Mouse (Mus musculus): Measurements from ENCODE around the gene Tshz2.

GRCm38 (mm10) chr2:169590412-169590811 lies 42.4 kb upstream of the Tshz2 start:
- TF ChIP-seq CTCF (IDR thresholded peaks at IDR 0.05; ENCODE audit: extremely low read depth, insufficient read depth, insufficient read length, insufficient replicate concordance) (no peak), POLR2A (IDR thresholded peaks at IDR 0.05; ENCODE audit: low read depth, low read length) (no peak)

Data from spleen, adult 2 months (tissue).